Comparison of ENCODE assay signal across 8 mouse cellular contexts in the genomic region with DNA sequence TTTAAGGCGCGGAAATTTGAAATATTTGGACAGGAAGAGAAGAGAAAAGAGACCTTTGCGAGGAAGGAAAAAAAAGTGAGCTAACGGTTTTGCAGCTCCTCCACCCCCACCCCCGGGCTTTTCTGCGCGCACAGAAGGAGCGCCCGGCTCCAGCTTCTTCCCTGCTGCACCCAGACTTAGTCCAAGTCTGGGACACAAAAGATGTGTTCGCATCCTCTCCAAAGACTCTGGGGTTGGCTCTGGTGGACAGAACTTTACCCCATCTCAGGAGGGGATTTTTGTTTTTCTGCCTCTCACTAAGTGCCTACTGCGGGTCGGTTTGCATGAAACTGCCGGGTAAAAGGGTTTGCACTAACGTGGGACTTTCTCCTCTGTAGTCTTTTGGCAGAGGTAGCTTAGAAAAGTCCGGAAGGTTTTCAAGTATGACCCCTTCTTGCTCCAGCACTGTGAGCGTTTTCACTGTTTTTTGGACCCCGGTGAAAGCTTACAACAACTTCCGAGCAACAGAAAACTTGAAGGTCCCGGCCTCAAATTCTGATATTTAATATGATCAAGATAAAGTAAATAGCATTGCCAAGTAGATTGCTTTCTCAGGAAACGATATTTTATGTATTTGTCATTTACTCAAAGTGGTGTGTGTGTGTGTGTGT. TPM values are rescaled to one million over a fixed set of nuclear protein-coding genes. Genes with fewer than 3 reads are reported as not detected.
DNase-seq lines count a peak whose midpoint lies in the region; ATAC-seq and TF ChIP-seq lines count a peak whose summit lies in the region.

No protein-coding gene starts in this region.

- peak overlapping the region; percentile 46 for H3K4me3 ChIP-seq in embryonic facial prominence, embryonic 15.5 days (replicated peaks)
- H3K4me3 ChIP-seq in intestine, embryonic 15.5 days (replicated peaks), result peak overlapping the region; percentile 25
- H3K4me3 ChIP-seq in midbrain, postnatal 0 days (ENCODE audit: low read depth, low read length), result peak overlapping the region; percentile 33

- peaks cover 14% of the 10 kb centered on the region for H3K4me1 ChIP-seq in embryonic facial prominence, embryonic 15.5 days
- peaks cover 8% of the 10 kb centered on the region for H3K4me1 ChIP-seq in intestine, embryonic 15.5 days (replicated peaks)
- H3K4me1 ChIP-seq in midbrain, postnatal 0 days (ENCODE audit: insufficient read depth, low read length), result 0 out of 2 replicates have a peak, but pooled peaks cover 5% of the 10 kb centered on the region

- H3K9me3 ChIP-seq in embryonic facial prominence, embryonic 15.5 days (replicated peaks), result no peaks in the 10 kb centered on the region
- no peaks in the 10 kb centered on the region for H3K9me3 ChIP-seq in intestine, embryonic 15.5 days
- no peaks in the 10 kb centered on the region for H3K9me3 ChIP-seq in midbrain, postnatal 0 days (ENCODE audit: low read length)

- TF ChIP-seq CTCF in midbrain, postnatal 0 days (IDR thresholded peaks at IDR 0.05), result no peak

- no peak for ATAC-seq in embryonic facial prominence, embryonic 15.5 days (ENCODE audit: insufficient number of reproducible peaks, low FRiP score, low TSS enrichment, low read depth)
- ATAC-seq in intestine, embryonic 15.5 days, result no peak
- ATAC-seq in midbrain, postnatal 0 days (ENCODE audit: low FRiP score), result no peak

- peaks cover 59% of the 10 kb centered on the region for H3K27me3 ChIP-seq in embryonic facial prominence, embryonic 15.5 days
- peaks cover 47% of the 10 kb centered on the region for H3K27me3 ChIP-seq in intestine, embryonic 15.5 days (replicated peaks)
- H3K27me3 ChIP-seq in midbrain, postnatal 0 days (ENCODE audit: insufficient read depth, low read length), result peaks cover 42% of the 10 kb centered on the region

- H3K9ac ChIP-seq in embryonic facial prominence, embryonic 15.5 days, result no peak overlapping the region
- no peak overlapping the region for H3K9ac ChIP-seq in intestine, embryonic 15.5 days
- H3K9ac ChIP-seq in midbrain, postnatal 0 days (replicated peaks; ENCODE audit: low read length, poor library complexity, severe bottlenecking), result no peak overlapping the region

- H3K27ac ChIP-seq in embryonic facial prominence, embryonic 15.5 days (replicated peaks), result no peak overlapping the region
- H3K27ac ChIP-seq in intestine, embryonic 15.5 days, result no peak overlapping the region
- no peak overlapping the region for H3K27ac ChIP-seq in midbrain, postnatal 0 days (ENCODE audit: low read depth, low read length)

- H3K4me2 ChIP-seq in embryonic facial prominence, embryonic 15.5 days (replicated peaks), result peak overlapping the region; percentile 93
- H3K4me2 ChIP-seq in intestine, embryonic 15.5 days (replicated peaks), result peak overlapping the region; percentile 74
- peak overlapping the region; percentile 59 for H3K4me2 ChIP-seq in midbrain, postnatal 0 days (ENCODE audit: low read depth, low read length, poor library complexity, severe bottlenecking)

- peak; percentile 25 to 61 for DNase-seq in heart, adult 18-20 months
- DNase-seq in heart, postnatal 4 days, result no peak
- DNase-seq in CD4-positive helper T cell, adult 2 months (ENCODE audit: low read depth, low spot score), result peak; percentile 48
- DNase-seq in midbrain, postnatal 0 days (ENCODE audit: low spot score), result no peak
- no peak for DNase-seq in adrenal gland, postnatal 4 days (ENCODE audit: low spot score in 2 of 2)
- no peak for DNase-seq in ovary, postnatal 36 days (ENCODE audit: low spot score)

- 6% methylated on average over 20 of the region's 20 CpGs for WGBS in embryonic facial prominence, embryonic 15.5 days
- 2% methylated on average over 20 of the region's 20 CpGs for WGBS in intestine, embryonic 15.5 days
- 5% methylated on average over 20 of the region's 20 CpGs for WGBS in midbrain, postnatal 0 days

- no peaks in the 10 kb centered on the region for H3K36me3 ChIP-seq in embryonic facial prominence, embryonic 15.5 days
- H3K36me3 ChIP-seq in intestine, embryonic 15.5 days, result no peaks in the 10 kb centered on the region
- H3K36me3 ChIP-seq in midbrain, postnatal 0 days (ENCODE audit: insufficient read depth, low read length), result no peaks in the 10 kb centered on the region

RNA-seq across cellular contexts. Expression of a gene that starts 9.0 kb away (rescaled TPM):
- total RNA-seq in heart, adult 18-20 months (2021), result 10 to 100 TPM; 10.7 to 14.4 TPM
- 10 to 100 TPM; 61.2 to 65.6 TPM for total RNA-seq in heart, postnatal 4 days (2021)
- 22.5 and 25.7 TPM in 2 replicates for polyA plus RNA-seq in embryonic facial prominence, embryonic 15.5 days (2015; fragmentation: Nextera tagmentation; extraction: Ambion mirVana)
- polyA plus RNA-seq in intestine, embryonic 15.5 days (2015; fragmentation: Nextera tagmentation; extraction: Ambion mirVana), result 7.0 and 7.7 TPM in 2 replicates
- 5.8 and 8.9 TPM in 2 replicates for total RNA-seq in midbrain, postnatal 0 days (2014; rRNA removed)
- polyA plus RNA-seq in midbrain, postnatal 0 days (2015; fragmentation: Nextera tagmentation; extraction: Ambion mirVana), result 2.4 and 2.7 TPM in 2 replicates
- total RNA-seq in adrenal gland, postnatal 4 days (2021), result 10 to 100 TPM; 35.3 to 44.6 TPM

RNA-seq across cellular contexts. Expression of a gene that starts 18.4 kb away (rescaled TPM):
- total RNA-seq in heart, adult 18-20 months (2021), result 10 to 100 TPM; 41.1 to 41.7 TPM
- total RNA-seq in heart, postnatal 4 days (2021), result 10 to 100 TPM; 34.0 to 34.6 TPM
- polyA plus RNA-seq in embryonic facial prominence, embryonic 15.5 days (2015; fragmentation: Nextera tagmentation; extraction: Ambion mirVana), result 23.1 and 25.1 TPM in 2 replicates
- 24.3 and 25.7 TPM in 2 replicates for polyA plus RNA-seq in intestine, embryonic 15.5 days (2015; fragmentation: Nextera tagmentation; extraction: Ambion mirVana)
- total RNA-seq in midbrain, postnatal 0 days (2014; rRNA removed), result 36.8 and 54.6 TPM in 2 replicates
- 32.1 and 33.7 TPM in 2 replicates for polyA plus RNA-seq in midbrain, postnatal 0 days (2015; fragmentation: Nextera tagmentation; extraction: Ambion mirVana)
- 10 to 100 TPM; 25.8 to 27.2 TPM for total RNA-seq in adrenal gland, postnatal 4 days (2021)

Comparison
In these comparisons a context has a peak if more than half of its experiments do, and no peak if none do; other contexts are left out.
1. DNase-seq: peak in heart, adult 18-20 months (2 of 2) and CD4-positive helper T cell, adult 2 months (single experiment); none in heart, postnatal 4 days (single experiment), midbrain, postnatal 0 days (single experiment), adrenal gland, postnatal 4 days (0 of 2) and ovary, postnatal 36 days (single experiment).
2. Peak in every context shown above with its lines, with median percentiles within 50 percentile points of each other: H3K4me2 ChIP-seq and H3K4me3 ChIP-seq.